Mouse (Mus musculus) central nervous system, embryonic 14 days (tissue): Measurements from ENCODE around the gene Cyp4f40. TPM values are rescaled to one million over a fixed set of nuclear protein-coding genes. Genes with fewer than 3 reads are reported as not detected.

Experiments used
- polyA plus RNA-seq: library from polyadenylated mRNA; depleted of rRNA; stranded (reverse); fragments of >200 nt; gene quantifications from 2 replicates; pipeline ENCODE4 v1.2.3, GENCODE M21; 2012; rRNA removed

The Cyp4f40 gene
- 0.04 and 0.06 TPM in 2 replicates for polyA plus RNA-seq

DNA sequence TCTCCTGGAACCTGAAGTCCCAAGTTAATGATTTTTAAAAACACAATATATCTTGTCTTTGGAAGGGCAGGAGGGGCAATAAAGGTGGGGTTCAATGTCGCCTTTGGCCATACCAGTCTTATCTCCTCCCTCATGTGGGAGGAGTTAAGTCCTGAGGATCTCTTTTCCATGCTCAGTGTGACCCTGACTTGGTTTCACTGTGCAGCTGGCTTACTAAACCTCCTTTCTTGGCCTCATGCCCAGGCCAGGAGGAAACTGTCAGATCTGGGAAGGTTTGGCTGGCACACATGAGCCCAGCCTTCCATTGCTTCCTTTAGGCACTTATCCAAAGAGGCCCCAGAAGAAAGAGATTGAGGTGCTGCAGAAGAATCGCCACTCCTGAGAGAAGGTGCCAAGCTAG is at the start of gene Cyp4f40:
Gene Cyp4f40, plus strand, starts transcription at position 189 of the 400 bp plus-strand sequence.

GRCm38 (mm10) chr17:32621018-32621417 is 37.7 kb upstream of the Cyp4f40 start, which contains the start of gene Cyp4f37:
TSS of gene Cyp4f37 (plus strand) at chr17:32621309.

DNA sequence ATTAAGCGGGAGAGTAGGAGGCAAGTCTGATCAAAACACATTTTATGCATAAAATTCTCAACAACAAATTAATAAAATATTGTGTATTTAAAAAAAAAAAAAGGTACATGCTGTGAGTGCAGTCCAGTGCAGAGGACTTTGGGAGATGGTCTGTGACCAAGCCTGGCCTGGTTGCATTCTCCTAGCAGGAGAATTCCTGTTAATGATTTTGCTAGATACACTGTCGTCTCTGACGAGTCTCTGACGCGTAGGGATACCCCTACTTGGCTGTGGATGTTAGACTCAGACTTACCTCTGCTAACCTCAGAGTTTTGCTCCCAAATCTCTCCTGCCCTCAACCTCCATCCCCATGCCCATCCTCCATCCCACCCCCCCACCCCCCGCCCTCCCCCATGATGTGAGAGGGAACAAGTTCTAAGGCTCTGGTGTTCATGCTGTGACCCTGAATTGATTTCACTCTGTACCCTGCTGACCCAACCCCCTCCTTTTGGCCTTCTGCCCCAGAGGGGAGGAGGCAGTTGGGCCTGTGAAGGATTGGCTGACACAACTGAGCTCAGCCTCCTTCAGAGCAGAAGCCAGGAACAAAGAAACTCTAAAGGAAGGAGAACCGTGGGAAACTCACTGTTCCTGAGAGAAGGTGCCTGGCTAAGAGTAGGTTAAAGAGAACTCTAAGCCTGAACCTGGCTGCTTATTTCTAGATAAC is 26.5 kb downstream of the Cyp4f40 start, which contains the start of gene Cyp4f15:
Gene Cyp4f15, plus strand, starts transcription at position 580 of the 703 bp plus-strand sequence.

Other genes with a start within 250 kb of the Cyp4f40 start
- gene Pglyrp2, start 234.7 kb upstream of the Cyp4f40 start, polyA plus RNA-seq, result not detected in 2 replicates
- gene Cyp4f39, start 206.2 kb upstream of the Cyp4f40 start, polyA plus RNA-seq, result 0.26 and 0.66 TPM in 2 replicates
- 13.3 and 18.1 TPM in 2 replicates for gene Cyp4f17, start 152.8 kb upstream of the Cyp4f40 start, polyA plus RNA-seq
- 31.8 and 36.9 TPM in 2 replicates for gene Cyp4f16, start 122.3 kb upstream of the Cyp4f40 start, polyA plus RNA-seq
- not detected in 2 replicates for gene Cyp4f37, start 37.6 kb upstream of the Cyp4f40 start, polyA plus RNA-seq
- gene Cyp4f15, start 26.7 kb downstream of the Cyp4f40 start, polyA plus RNA-seq, result 2.2 and 2.6 TPM in 2 replicates
- 23.5 and 25.3 TPM in 2 replicates for gene Zfp871, start 129.4 kb downstream of the Cyp4f40 start, polyA plus RNA-seq
- gene Zfp811, start 151.0 kb downstream of the Cyp4f40 start, polyA plus RNA-seq, result 29.8 and 30.2 TPM in 2 replicates
- gene Zfp799, start 171.4 kb downstream of the Cyp4f40 start, polyA plus RNA-seq, result 16.3 and 17.9 TPM in 2 replicates
- gene Zfp870, start 232.7 kb downstream of the Cyp4f40 start, polyA plus RNA-seq, result 5.0 and 5.1 TPM in 2 replicates